Mouse (Mus musculus) CD4-positive, CD25-positive, alpha-beta regulatory T cell, adult 4 months (primary cell): ENCODE data around the gene Selp. TPM values are rescaled to one million over a fixed set of nuclear protein-coding genes. Genes with fewer than 3 reads are reported as not detected.

Experiments
- ATAC-seq: one replicate; pipeline ENCODE4 v1.8.0; 2017
- polyA plus RNA-seq, 2 experiments: library from polyadenylated mRNA; unstranded; fragments of 100-300 nt; shearing (Covaris generic); gene quantifications; one replicate each; pipeline ENCODE4 v1.2.1; 2017

The Selp gene
- polyA plus RNA-seq = 1 to 10 TPM; 3.8 to 4.1 TPM

GRCm38 (mm10) chr1:164114947-164115493 lies at the start of gene Selp:
Gene Selp, plus strand, starts transcription at chr1:164115264.
- ATAC-seq = no peak

GRCm38 (mm10) chr1:164069261-164069660 lies 45.8 kb upstream of the Selp start:
- ATAC-seq = no peak

- ATAC-seq = no peak
Measured at GRCm38 (mm10) chr1:164070461-164070860, 44.6 kb upstream of the Selp start.

GRCm38 (mm10) chr1:164071111-164071510 lies 44.0 kb upstream of the Selp start:
- ATAC-seq = peak; percentile 29

- ATAC-seq = peak; percentile 31
Measured at GRCm38 (mm10) chr1:164072001-164072400, 43.1 kb upstream of the Selp start.

- ATAC-seq = peak; percentile 16
Measured at GRCm38 (mm10) chr1:164073091-164073490, 42.0 kb upstream of the Selp start.

GRCm38 (mm10) chr1:164073803-164074202 lies 41.3 kb upstream of the Selp start:
- peak; percentile 9 for ATAC-seq

- no peak for ATAC-seq
Measured at GRCm38 (mm10) chr1:164074606-164075140, 40.4 kb upstream of the Selp start.

GRCm38 (mm10) chr1:164075416-164075815 lies 39.6 kb upstream of the Selp start:
- ATAC-seq = no peak

GRCm38 (mm10) chr1:164076441-164076840 lies 38.6 kb upstream of the Selp start:
- no peak for ATAC-seq

- ATAC-seq = peak; percentile 41
Measured at GRCm38 (mm10) chr1:164077031-164077430, 38.0 kb upstream of the Selp start.

- ATAC-seq = peak; percentile 33
Measured at GRCm38 (mm10) chr1:164078323-164078741, 36.7 kb upstream of the Selp start.

GRCm38 (mm10) chr1:164079091-164079490 lies 36.0 kb upstream of the Selp start:
- no peak for ATAC-seq

- peak; percentile 12 for ATAC-seq
Measured at GRCm38 (mm10) chr1:164083046-164083445, 32.0 kb upstream of the Selp start.

- no peak for ATAC-seq
Measured at GRCm38 (mm10) chr1:164086797-164087196, 28.3 kb upstream of the Selp start.

- ATAC-seq = no peak
Measured at GRCm38 (mm10) chr1:164087872-164088271, 27.2 kb upstream of the Selp start.

GRCm38 (mm10) chr1:164096780-164097179 lies 18.3 kb upstream of the Selp start:
- no peak for ATAC-seq

GRCm38 (mm10) chr1:164097911-164098310 lies 17.2 kb upstream of the Selp start:
- ATAC-seq = no peak

- ATAC-seq = peak; percentile 34
Measured at GRCm38 (mm10) chr1:164098372-164098771, 16.7 kb upstream of the Selp start.

- no peak for ATAC-seq
Measured at GRCm38 (mm10) chr1:164109763-164110162, 5.3 kb upstream of the Selp start.

GRCm38 (mm10) chr1:164110591-164111329 lies 4.3 kb upstream of the Selp start:
- no peak for ATAC-seq

GRCm38 (mm10) chr1:164114280-164114679 lies 784 bp upstream of the Selp start:
- ATAC-seq = no peak

GRCm38 (mm10) chr1:164115647-164116046 lies 583 bp downstream of the Selp start:
- ATAC-seq = no peak

GRCm38 (mm10) chr1:164117869-164118268 lies 2.8 kb downstream of the Selp start:
- no peak for ATAC-seq
